Comparison of ENCODE assay signal across 8 mouse cellular contexts in genomic region chr1:136624146-136625018, GRCm38 (mm10). TPM values are rescaled to one million over a fixed set of nuclear protein-coding genes. Genes with fewer than 3 reads are reported as not detected.
DNase-seq lines count a peak whose midpoint lies in the region; ATAC-seq lines count a peak whose summit lies in the region.

TSS of gene Zfp281 (plus strand) at chr1:136624901.

- DNase-seq in ES-CJ7 (ENCODE audit: low read depth, low spot score) = peak; percentile 99
- DNase-seq in cerebellum, adult 11 months = peak; percentile 93
- DNase-seq in forebrain, embryonic 14.5 days (ENCODE audit: low spot score) = peak; percentile 99
- peak; percentile 97 for DNase-seq in heart, postnatal 14 days
- DNase-seq in layer of hippocampus, adult 11-12 months (ENCODE audit: low spot score) = peak; percentile 94
- peak; percentile 95 to 97 for DNase-seq in lung, adult 18-20 months
- DNase-seq in testis, postnatal 14 days (ENCODE audit: low spot score) = peak; percentile 97

- peaks cover 19% of the 10 kb centered on the region for H3K36me3 ChIP-seq in forebrain, embryonic 14.5 days (ENCODE audit: control insufficient read depth, insufficient read depth, low read length)
- peaks cover 6% of the 10 kb centered on the region for H3K36me3 ChIP-seq in neural tube, embryonic 15.5 days

- peaks cover 29% of the 10 kb centered on the region for H3K4me1 ChIP-seq in forebrain, embryonic 14.5 days (ENCODE audit: control insufficient read depth, insufficient read depth, low read length)
- H3K4me1 ChIP-seq in neural tube, embryonic 15.5 days = peaks cover 37% of the 10 kb centered on the region

- peak; percentile 98 for ATAC-seq in forebrain, embryonic 14.5 days
- ATAC-seq in neural tube, embryonic 15.5 days (ENCODE audit: low FRiP score) = peak; percentile 99

- H3K9me3 ChIP-seq in forebrain, embryonic 14.5 days (replicated peaks; ENCODE audit: control insufficient read depth, low read length) = no peaks in the 10 kb centered on the region
- no peaks in the 10 kb centered on the region for H3K9me3 ChIP-seq in neural tube, embryonic 15.5 days (replicated peaks)

- intact Hi-C loops in heart, postnatal 14 days (cut with DNase I) = loop anchor here (5.0 kb wide), 2 partner anchors 58 to 103 kb away; no protein-coding TSS in a partner anchor

- 2% methylated on average over 45 of the region's 45 CpGs for WGBS in forebrain, embryonic 14.5 days
- 2% methylated on average over 45 of the region's 45 CpGs for WGBS in neural tube, embryonic 15.5 days

- peak within 1 kb of the TSS; percentile 79 for H3K4me2 ChIP-seq in forebrain, embryonic 14.5 days (ENCODE audit: low read length)
- H3K4me2 ChIP-seq in neural tube, embryonic 15.5 days = peak within 1 kb of the TSS; percentile 80

- peak within 1 kb of the TSS; percentile 95 for H3K27ac ChIP-seq in forebrain, embryonic 14.5 days (ENCODE audit: low read depth, low read length)
- peak within 1 kb of the TSS; percentile 96 for H3K27ac ChIP-seq in neural tube, embryonic 15.5 days (replicated peaks)

- H3K27me3 ChIP-seq in forebrain, embryonic 14.5 days (replicated peaks; ENCODE audit: control insufficient read depth, insufficient read depth, low read length) = no peaks in the 10 kb centered on the region
- H3K27me3 ChIP-seq in neural tube, embryonic 15.5 days (replicated peaks) = no peaks in the 10 kb centered on the region

- H3K9ac ChIP-seq in forebrain, embryonic 14.5 days (ENCODE audit: low read length) = peak within 1 kb of the TSS; percentile 94
- H3K9ac ChIP-seq in neural tube, embryonic 15.5 days (replicated peaks) = peak within 1 kb of the TSS; percentile 98

- peak within 1 kb of the TSS; percentile 87 for H3K4me3 ChIP-seq in forebrain, embryonic 14.5 days (ENCODE audit: low read depth, low read length)
- peak within 1 kb of the TSS; percentile 84 for H3K4me3 ChIP-seq in neural tube, embryonic 15.5 days (replicated peaks)

RNA-seq across cellular contexts. Expression of gene Zfp281, which starts in this region (rescaled TPM):
- polyA plus RNA-seq in forebrain, embryonic 14.5 days (2014; fragmentation: Nextera tagmentation; extraction: Ambion mirVana) = 26.7 and 28.4 TPM in 2 replicates
- total RNA-seq in heart, postnatal 14 days (2021) = 10 to 100 TPM; 11.3 to 11.5 TPM
- 17.2 and 17.6 TPM in 2 replicates for polyA plus RNA-seq in neural tube, embryonic 15.5 days (2015; fragmentation: Nextera tagmentation; extraction: Ambion mirVana)

Comparison
In these comparisons a context has a peak if more than half of its experiments do, and no peak if none do; other contexts are left out.
1. Peak in every context shown above with its lines: DNase-seq, ATAC-seq, H3K4me3 ChIP-seq and H3K27ac ChIP-seq.